Mouse (Mus musculus): ENCODE measurements at regions not wholly inside any gene's neighbourhood (a gene's known extent, or its start where the extent isn't known, plus 50 kb on each side); places are given as distances from the start of the nearest gene placed in this dataset.

DNA sequence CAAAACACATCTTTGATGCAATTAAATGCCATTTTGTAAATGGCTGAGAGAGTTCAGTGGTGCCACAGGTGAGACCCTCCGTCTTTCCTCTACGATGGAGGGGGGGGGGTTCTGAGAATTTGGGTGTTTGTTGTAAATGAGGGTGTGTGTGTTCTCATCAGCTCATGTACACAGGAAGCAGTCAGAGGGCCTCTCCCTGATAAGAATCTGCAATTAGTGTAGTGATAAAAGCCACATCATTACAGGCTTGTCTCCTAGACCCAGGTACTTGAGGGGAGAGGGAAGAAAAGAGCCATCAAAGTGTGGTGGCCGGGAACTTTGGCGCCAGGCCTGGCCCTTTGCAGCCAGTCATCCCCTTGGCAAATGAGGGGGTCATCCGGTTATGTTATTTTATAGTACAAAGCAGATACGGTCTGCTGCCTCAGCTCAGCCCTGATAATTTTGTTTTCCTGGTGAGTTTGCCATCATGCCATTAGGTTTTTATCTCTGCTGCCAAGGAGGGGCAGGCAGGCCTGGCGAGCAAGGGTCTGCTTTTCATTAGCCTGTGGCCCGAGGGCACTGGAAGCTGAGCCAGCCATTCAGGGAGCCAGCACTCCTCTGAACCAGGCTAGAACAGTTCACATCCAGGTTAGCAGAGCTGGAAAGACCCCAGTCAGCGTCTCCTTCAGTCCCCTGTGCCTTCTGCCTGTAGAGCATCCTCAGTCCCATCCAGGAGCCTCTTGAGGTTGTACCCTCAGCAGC lies 59.7 kb downstream of the H2al1j start:
- H3K27me3 ChIP-seq (ENCODE audit: control insufficient read depth, insufficient read depth, low read length), result peaks cover 4% of the 10 kb centered on the region
- H3K36me3 ChIP-seq (ENCODE audit: control insufficient read depth, insufficient read depth, low read length), result no peaks in the 10 kb centered on the region
- no peak for ATAC-seq (replicated peaks; ENCODE audit: insufficient number of reproducible peaks, low FRiP score, low TSS enrichment)
- no peak overlapping the region for H3K4me3 ChIP-seq (ENCODE audit: low read depth, low read length)
- no peak overlapping the region for H3K4me2 ChIP-seq
- no peak overlapping the region for H3K27ac ChIP-seq (ENCODE audit: low read depth, low read length)
- no peaks in the 10 kb centered on the region for H3K9me3 ChIP-seq (replicated peaks; ENCODE audit: control insufficient read depth, low read length)
- H3K4me1 ChIP-seq (ENCODE audit: control insufficient read depth, insufficient read depth, low read length), result no peaks in the 10 kb centered on the region
- 53% methylated on average over 9 of the region's 9 CpGs for WGBS (ENCODE audit: insufficient replicate concordance)
- no peak overlapping the region for H3K9ac ChIP-seq (ENCODE audit: low read depth, low read length)

- Histone ChIP-seq H3K4me2 (no peak overlapping the region), H3K4me1 (ENCODE audit: control insufficient read depth, insufficient read depth, low read length) (no peaks in the 10 kb centered on the region), H3K36me3 (ENCODE audit: control insufficient read depth, insufficient read depth, low read length) (no peaks in the 10 kb centered on the region), H3K4me3 (ENCODE audit: low read depth, low read length) (no peak overlapping the region), H3K27me3 (ENCODE audit: control insufficient read depth, insufficient read depth, low read length) (peaks cover 4% of the 10 kb centered on the region), H3K9me3 (replicated peaks; ENCODE audit: control insufficient read depth, low read length) (no peaks in the 10 kb centered on the region), H3K27ac (ENCODE audit: low read depth, low read length) (no peak overlapping the region), H3K9ac (ENCODE audit: low read depth, low read length) (no peak overlapping the region)
- WGBS (ENCODE audit: insufficient replicate concordance), result 57% methylated on average over 9 of the region's 9 CpGs
- no peak for ATAC-seq (replicated peaks; ENCODE audit: insufficient number of reproducible peaks, low FRiP score, low TSS enrichment)
Observed at GRCm38 (mm10) chrX:11388860-11389259, 61.2 kb downstream of the H2al1j start.

DNA sequence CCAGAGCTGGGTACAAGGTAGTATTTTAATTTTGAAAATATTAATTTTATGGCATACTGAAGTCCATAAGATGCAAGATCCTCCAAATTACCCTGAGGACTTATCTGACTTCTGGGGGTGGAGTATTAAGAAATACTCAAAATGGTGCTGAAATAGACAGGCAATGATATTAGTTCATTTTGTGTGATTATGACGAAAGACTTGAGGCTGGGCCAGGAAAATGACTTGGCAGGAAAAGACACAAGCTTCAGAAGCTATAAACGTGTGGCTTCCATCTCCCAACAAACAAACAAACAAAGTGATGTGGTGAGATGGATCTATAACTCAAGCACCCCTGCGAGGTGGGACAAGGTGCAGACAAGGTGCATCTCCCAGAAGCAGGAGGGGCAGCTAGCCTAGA lies 72.8 kb downstream of the H2al1j start:
- H3K9ac ChIP-seq (ENCODE audit: low read depth, low read length), result no peak overlapping the region
- 86% methylated on average over 3 of the region's 3 CpGs for WGBS (ENCODE audit: insufficient replicate concordance)
- no peaks in the 10 kb centered on the region for H3K36me3 ChIP-seq (ENCODE audit: control insufficient read depth, insufficient read depth, low read length)
- ATAC-seq (replicated peaks; ENCODE audit: insufficient number of reproducible peaks, low FRiP score, low TSS enrichment), result no peak
- 0 out of 2 replicates have a peak, but pooled peaks cover 2% of the 10 kb centered on the region for H3K9me3 ChIP-seq (replicated peaks; ENCODE audit: control insufficient read depth, low read length)
- H3K27ac ChIP-seq (ENCODE audit: low read depth, low read length), result no peak overlapping the region
- H3K4me1 ChIP-seq (ENCODE audit: control insufficient read depth, insufficient read depth, low read length), result no peaks in the 10 kb centered on the region
- H3K4me2 ChIP-seq, result no peak overlapping the region
- 0 out of 2 replicates have a peak, but pooled peaks cover 3% of the 10 kb centered on the region for H3K27me3 ChIP-seq (ENCODE audit: control insufficient read depth, insufficient read depth, low read length)
- H3K4me3 ChIP-seq (ENCODE audit: low read depth, low read length), result no peak overlapping the region

DNA sequence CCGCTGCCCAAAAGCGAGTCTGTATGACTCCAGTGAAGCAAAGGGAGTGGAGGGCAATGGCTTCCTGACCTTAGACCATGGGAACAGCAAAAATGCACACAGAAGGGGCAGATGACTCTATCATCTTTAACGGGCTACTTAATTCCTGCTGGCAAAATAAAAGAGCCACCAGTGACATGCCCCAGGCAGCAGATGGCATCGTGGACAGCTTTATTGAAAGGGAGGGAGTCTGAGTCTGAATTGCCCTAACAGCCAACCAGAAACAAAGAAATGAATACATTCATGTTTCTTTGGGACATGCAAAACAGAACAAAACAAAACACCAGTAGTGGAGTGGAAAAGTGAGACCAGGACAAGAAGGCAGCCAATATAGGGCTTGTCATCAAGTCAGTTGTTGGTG lies 76.7 kb downstream of the H2al1j start:
- ATAC-seq (replicated peaks; ENCODE audit: insufficient number of reproducible peaks, low FRiP score, low TSS enrichment), result no peak
- no peaks in the 10 kb centered on the region for H3K4me1 ChIP-seq (ENCODE audit: control insufficient read depth, insufficient read depth, low read length)
- H3K9ac ChIP-seq (ENCODE audit: low read depth, low read length), result no peak overlapping the region
- H3K27me3 ChIP-seq (ENCODE audit: control insufficient read depth, insufficient read depth, low read length), result no peaks in the 10 kb centered on the region
- WGBS (ENCODE audit: insufficient replicate concordance), result 85% methylated on average over 4 of the region's 4 CpGs
- H3K9me3 ChIP-seq (replicated peaks; ENCODE audit: control insufficient read depth, low read length), result 0 out of 2 replicates have a peak, but pooled peaks cover 2% of the 10 kb centered on the region
- H3K4me3 ChIP-seq (ENCODE audit: low read depth, low read length), result no peak overlapping the region
- no peaks in the 10 kb centered on the region for H3K36me3 ChIP-seq (ENCODE audit: control insufficient read depth, insufficient read depth, low read length)
- H3K27ac ChIP-seq (ENCODE audit: low read depth, low read length), result no peak overlapping the region
- no peak overlapping the region for H3K4me2 ChIP-seq

DNA sequence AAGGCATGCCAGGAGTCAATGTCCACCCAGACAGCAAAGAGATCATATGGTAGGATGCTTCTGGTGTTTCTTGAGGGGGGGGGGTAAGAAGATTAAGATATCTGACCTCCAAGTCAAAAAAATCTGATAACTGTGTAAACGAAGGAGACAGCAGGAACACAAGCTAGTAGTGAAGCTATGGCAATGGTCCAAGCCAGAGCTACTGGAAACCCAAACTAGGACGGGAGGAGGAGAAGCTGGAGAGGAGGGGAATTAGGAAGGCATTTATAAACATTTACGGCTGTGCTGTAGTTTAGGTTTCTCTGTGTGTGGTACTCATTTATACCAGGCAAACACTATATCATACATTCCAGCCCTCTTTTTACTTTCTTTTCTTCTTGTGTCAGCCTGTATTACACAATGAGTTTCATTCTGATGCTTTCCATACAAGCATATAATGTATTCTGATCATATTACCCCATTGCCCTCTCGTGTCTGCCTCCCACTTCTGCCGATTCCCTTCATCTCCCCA lies 84.7 kb downstream of the H2al1j start:
- no peak for ATAC-seq (replicated peaks; ENCODE audit: insufficient number of reproducible peaks, low FRiP score, low TSS enrichment)
- Histone ChIP-seq H3K27ac (ENCODE audit: low read depth, low read length) (no peak overlapping the region), H3K36me3 (ENCODE audit: control insufficient read depth, insufficient read depth, low read length) (no peaks in the 10 kb centered on the region), H3K27me3 (ENCODE audit: control insufficient read depth, insufficient read depth, low read length) (0 out of 2 replicates have a peak, but pooled peaks cover 2% of the 10 kb centered on the region), H3K9me3 (replicated peaks; ENCODE audit: control insufficient read depth, low read length) (no peaks in the 10 kb centered on the region), H3K4me1 (ENCODE audit: control insufficient read depth, insufficient read depth, low read length) (no peaks in the 10 kb centered on the region), H3K4me2 (no peak overlapping the region), H3K9ac (ENCODE audit: low read depth, low read length) (no peak overlapping the region), H3K4me3 (ENCODE audit: low read depth, low read length) (no peak overlapping the region)
- 59% methylated on average over 5 of the region's 5 CpGs for WGBS (ENCODE audit: insufficient replicate concordance)

- H3K9me3 ChIP-seq (replicated peaks; ENCODE audit: control insufficient read depth, low read length), result no peaks in the 10 kb centered on the region
- WGBS (ENCODE audit: insufficient replicate concordance), result 32% methylated on average over 4 of the region's 4 CpGs
- H3K27me3 ChIP-seq (ENCODE audit: control insufficient read depth, insufficient read depth, low read length), result peaks cover 2% of the 10 kb centered on the region; the same call in 1 of the 2 replicates
Observed at GRCm38 (mm10) chrX:11415662-11416061, 88.0 kb downstream of the H2al1j start.

GRCm38 (mm10) chrX:11416510-11416909 lies 88.9 kb downstream of the H2al1j start:
- ATAC-seq (replicated peaks; ENCODE audit: insufficient number of reproducible peaks, low FRiP score, low TSS enrichment), result no peak
- WGBS (ENCODE audit: insufficient replicate concordance), result 72% methylated on average over 3 of the region's 3 CpGs
- no peak overlapping the region for H3K27ac ChIP-seq (ENCODE audit: low read depth, low read length)

More at GRCm38 (mm10) chrX:11415662-11416061, 88.0 kb downstream of the H2al1j start:
- Histone ChIP-seq H3K9ac (ENCODE audit: low read depth, low read length) (no peak overlapping the region), H3K36me3 (ENCODE audit: control insufficient read depth, insufficient read depth, low read length) (no peaks in the 10 kb centered on the region), H3K4me3 (ENCODE audit: low read depth, low read length) (no peak overlapping the region), H3K27ac (ENCODE audit: low read depth, low read length) (no peak overlapping the region), H3K4me1 (ENCODE audit: control insufficient read depth, insufficient read depth, low read length) (no peaks in the 10 kb centered on the region), H3K4me2 (no peak overlapping the region)
- ATAC-seq (replicated peaks; ENCODE audit: insufficient number of reproducible peaks, low FRiP score, low TSS enrichment), result no peak

DNA sequence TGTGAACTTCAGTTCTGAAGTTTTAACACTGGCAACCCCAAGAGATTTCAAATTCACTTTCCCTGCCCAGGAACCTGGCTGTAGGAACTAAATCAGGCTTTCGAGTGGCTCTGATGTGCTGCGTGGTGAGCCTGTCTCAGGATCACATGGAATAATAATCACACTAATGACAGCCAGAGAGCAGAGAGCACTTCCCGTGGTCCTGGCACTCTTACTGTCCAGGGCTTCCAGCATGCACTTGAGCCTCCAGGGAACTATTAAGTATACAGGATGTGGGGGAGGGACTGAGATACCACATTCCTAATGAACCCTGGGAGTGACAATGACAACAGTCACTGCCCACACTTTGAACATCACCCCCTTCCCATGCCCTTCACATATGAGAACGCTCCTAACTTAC lies 90.2 kb downstream of the H2al1j start:
- no peak; the same call in 1 of the 2 replicates for ATAC-seq (replicated peaks; ENCODE audit: insufficient number of reproducible peaks, low FRiP score, low TSS enrichment)
- no peaks in the 10 kb centered on the region for H3K9me3 ChIP-seq (replicated peaks; ENCODE audit: control insufficient read depth, low read length)
- WGBS (ENCODE audit: insufficient replicate concordance), result 31% methylated on average over 4 of the region's 4 CpGs
- H3K27ac ChIP-seq (ENCODE audit: low read depth, low read length), result peak overlapping the region; percentile 41; the same call in 1 of the 2 replicates
- H3K36me3 ChIP-seq (ENCODE audit: control insufficient read depth, insufficient read depth, low read length), result no peaks in the 10 kb centered on the region
- H3K4me2 ChIP-seq, result no peak overlapping the region
- H3K4me3 ChIP-seq (ENCODE audit: low read depth, low read length), result no peak overlapping the region
- peaks cover 5% of the 10 kb centered on the region; the same call in 1 of the 2 replicates for H3K27me3 ChIP-seq (ENCODE audit: control insufficient read depth, insufficient read depth, low read length)
- H3K4me1 ChIP-seq (ENCODE audit: control insufficient read depth, insufficient read depth, low read length), result no peaks in the 10 kb centered on the region
- no peak overlapping the region for H3K9ac ChIP-seq (ENCODE audit: low read depth, low read length)

More at GRCm38 (mm10) chrX:11416510-11416909, 88.9 kb downstream of the H2al1j start:
- H3K27me3 ChIP-seq (ENCODE audit: control insufficient read depth, insufficient read depth, low read length), result no peaks in the 10 kb centered on the region; the same call in 1 of the 2 replicates
- H3K36me3 ChIP-seq (ENCODE audit: control insufficient read depth, insufficient read depth, low read length), result no peaks in the 10 kb centered on the region
- no peak overlapping the region for H3K4me2 ChIP-seq
- no peaks in the 10 kb centered on the region for H3K9me3 ChIP-seq (replicated peaks; ENCODE audit: control insufficient read depth, low read length)
- no peaks in the 10 kb centered on the region for H3K4me1 ChIP-seq (ENCODE audit: control insufficient read depth, insufficient read depth, low read length)
- no peak overlapping the region for H3K9ac ChIP-seq (ENCODE audit: low read depth, low read length)
- no peak overlapping the region for H3K4me3 ChIP-seq (ENCODE audit: low read depth, low read length)
